Comparison of ENCODE assay signal across 8 mouse cellular contexts in genomic region chr19:55061447-55061901, GRCm38 (mm10).
DNase-seq lines count a peak whose midpoint lies in the region; ATAC-seq lines count a peak whose summit lies in the region.

No protein-coding gene starts in this region.

- H3K4me2 ChIP-seq in liver, embryonic 12.5 days: peak overlapping the region; percentile 69
- H3K4me2 ChIP-seq in stomach, embryonic 16.5 days (ENCODE audit: low read depth, low read length): peak overlapping the region; percentile 65

- peak overlapping the region; percentile 31 for H3K4me3 ChIP-seq in liver, embryonic 12.5 days
- peak overlapping the region; percentile 34 for H3K4me3 ChIP-seq in stomach, embryonic 16.5 days (replicated peaks; ENCODE audit: low read length)

- no peak for ATAC-seq in liver, embryonic 12.5 days
- no peak; the same call in 1 of the 2 replicates for ATAC-seq in stomach, embryonic 16.5 days (ENCODE audit: insufficient read depth, low FRiP score)

- H3K4me1 ChIP-seq in liver, embryonic 12.5 days: peaks cover 10% of the 10 kb centered on the region
- H3K4me1 ChIP-seq in stomach, embryonic 16.5 days (ENCODE audit: control insufficient read depth, insufficient read depth, low read length): peaks cover 10% of the 10 kb centered on the region

- H3K27me3 ChIP-seq in liver, embryonic 12.5 days (replicated peaks): no peaks in the 10 kb centered on the region
- no peaks in the 10 kb centered on the region for H3K27me3 ChIP-seq in stomach, embryonic 16.5 days (ENCODE audit: control insufficient read depth, insufficient read depth, low read length)

- H3K9me3 ChIP-seq in liver, embryonic 12.5 days (replicated peaks): no peaks in the 10 kb centered on the region
- 0 out of 2 replicates have a peak, but pooled peaks cover 5% of the 10 kb centered on the region for H3K9me3 ChIP-seq in stomach, embryonic 16.5 days (replicated peaks; ENCODE audit: control insufficient read depth, low read length)

- DNase-seq in cerebellum, postnatal 10 days: peak; percentile 28 to 29
- no peak for DNase-seq in cerebellum, adult 11 months
- DNase-seq in right cerebral cortex, postnatal 4 days: peak; percentile 31
- no peak for DNase-seq in right cerebral cortex, postnatal 14 days
- DNase-seq in adrenal gland, postnatal 4 days (ENCODE audit: low spot score in 2 of 2): no peak
- no peak for DNase-seq in yolk sac, embryonic 10.5 days (ENCODE audit: low spot score)

- 8% methylated on average over 14 of the region's 14 CpGs for WGBS in liver, embryonic 12.5 days (ENCODE audit: insufficient replicate concordance)
- WGBS in stomach, embryonic 16.5 days: 8% methylated on average over 14 of the region's 14 CpGs

- H3K36me3 ChIP-seq in liver, embryonic 12.5 days: peaks cover 6% of the 10 kb centered on the region; the same call in 1 of the 2 replicates
- no peaks in the 10 kb centered on the region for H3K36me3 ChIP-seq in stomach, embryonic 16.5 days (ENCODE audit: control insufficient read depth, insufficient read depth, low read length)

- peak overlapping the region; percentile 12; the same call in 1 of the 2 replicates for H3K9ac ChIP-seq in liver, embryonic 12.5 days
- peak overlapping the region; percentile 57 for H3K9ac ChIP-seq in stomach, embryonic 16.5 days (ENCODE audit: low read length)

- H3K27ac ChIP-seq in liver, embryonic 12.5 days: no peak overlapping the region
- no peak overlapping the region for H3K27ac ChIP-seq in stomach, embryonic 16.5 days (ENCODE audit: low read length)

Comparison
In these comparisons a context has a peak if more than half of its experiments do, and no peak if none do; other contexts are left out.
1. DNase-seq: peak in cerebellum, postnatal 10 days (2 of 2) and right cerebral cortex, postnatal 4 days (single experiment); none in cerebellum, adult 11 months (single experiment), right cerebral cortex, postnatal 14 days (single experiment), adrenal gland, postnatal 4 days (0 of 2) and yolk sac, embryonic 10.5 days (single experiment).